Mouse (Mus musculus) heart, embryonic 14.5 days (tissue): ENCODE results near the gene Klhl36. TPM values are rescaled to one million over a fixed set of nuclear protein-coding genes. Genes with fewer than 3 reads are reported as not detected.
"Not testable (repeated sequence)": the region's sequence is repeated elsewhere in the genome, so short reads cannot be mapped to it uniquely, and the experiment has no call there.

Source experiments
- ATAC-seq: fragments of 200-750 bp; cut with Nextera tagmentation; 2 replicates; pipeline ENCODE4 v1.8.0; 2017; ENCODE audit warnings: low read depth, moderate TSS enrichment; ENCODE audit not compliant: insufficient number of reproducible peaks, insufficient read depth, low FRiP score
- H3K27ac ChIP-seq, 2 experiments: fragments of 200-500 bp in 1 of 2; fragments of 300-500 bp in 1 of 2; sonication (generic) in 1 of 2; replicated peaks in 1 of 2; 2 replicates each; pipeline ENCODE4 v1.5.1; 2012 to 2014; ENCODE audit warnings: low read depth in 2 of 2, low read length in 2 of 2, control low read depth in 1 of 2, mild to moderate bottlenecking in 1 of 2, mixed read lengths in 1 of 2; ENCODE audit not compliant: control insufficient read depth in 1 of 2, insufficient read depth in 1 of 2
- H3K27me3 ChIP-seq: fragments of 300-500 bp; sonication (generic); 2 replicates; pipeline ENCODE4 v1.6.1; 2014; ENCODE audit warnings: mild to moderate bottlenecking, low read length, control low read depth; ENCODE audit not compliant: control insufficient read depth, insufficient read depth
- H3K36me3 ChIP-seq: fragments of 300-500 bp; sonication (generic); 2 replicates; pipeline ENCODE4 v1.6.1; 2014; ENCODE audit warnings: mild to moderate bottlenecking, control low read depth, low read length, mixed read lengths; ENCODE audit not compliant: control insufficient read depth, insufficient read depth
- H3K4me1 ChIP-seq, 2 experiments: fragments of 200-500 bp in 1 of 2; fragments of 300-500 bp in 1 of 2; sonication (generic) in 1 of 2; 2 replicates each; pipeline ENCODE4 v1.6.1; 2012 to 2014; ENCODE audit warnings: low read length in 2 of 2, control low read depth in 1 of 2, mixed read lengths in 1 of 2; ENCODE audit not compliant: control insufficient read depth in 2 of 2, insufficient read depth in 2 of 2
- H3K4me2 ChIP-seq: fragments of 300-500 bp; sonication (generic); 2 replicates; pipeline ENCODE4 v1.6.1; 2014; ENCODE audit warnings: mild to moderate bottlenecking, low read length
- H3K4me3 ChIP-seq, 2 experiments: fragments of 200-500 bp in 1 of 2; fragments of 300-500 bp in 1 of 2; sonication (generic) in 1 of 2; 2 replicates each; pipeline ENCODE4 v1.5.1; 2012 to 2014; ENCODE audit warnings: low read length in 2 of 2, mild to moderate bottlenecking in 2 of 2, control low read depth in 1 of 2, low read depth in 1 of 2, moderate library complexity in 1 of 2; ENCODE audit not compliant: control insufficient read depth in 1 of 2, insufficient read depth in 1 of 2
- H3K9ac ChIP-seq: fragments of 300-500 bp; sonication (generic); 2 replicates; pipeline ENCODE4 v1.6.1; 2014; ENCODE audit warnings: mild to moderate bottlenecking, low read length
- H3K9me3 ChIP-seq: fragments of 300-500 bp; sonication (generic); 2 replicates; pipeline ENCODE4 v1.6.1; 2016; ENCODE audit warnings: low read length, control low read depth; ENCODE audit not compliant: control insufficient read depth
- WGBS: fragments of 180-500 bp; shearing (Covaris S2); extraction: QIAGEN DNeasy Blood & Tissue Kit; methylation state at CpG from one replicate; pipeline ENCODE4 v1.1.7; 2014; 5-methylcytosine and 5-hydroxymethylcytosine counted together
- polyA plus RNA-seq: library from polyadenylated mRNA; unstranded; fragments of >200 nt; fragmentation: Nextera tagmentation; extraction: Ambion mirVana; gene quantifications from 2 replicates; pipeline ENCODE4 v1.2.1, GENCODE M21; 2014

The Klhl36 gene
- polyA plus RNA-seq, 1 experiment from 2014 or later, result 10.6 TPM

- Histone ChIP-seq H3K4me2 (peak overlapping the region; percentile 95), H3K27me3 (no peaks in the 10 kb centered on the region), H3K9me3 (no peaks in the 10 kb centered on the region), H3K36me3 (no peaks in the 10 kb centered on the region; the same call in 1 of the 2 replicates), H3K27ac (peak overlapping the region; percentile 7 to 31; a peak in 3 of 4 replicates), H3K4me1 (peaks cover 8 to 32% of the 10 kb centered on the region in 2 experiments; a peak in 3 of 4 replicates), H3K4me3 (peak overlapping the region; percentile 53 to 74), H3K9ac (peak overlapping the region; percentile 82)
- WGBS, result 8% methylated on average over 8 of the region's 8 CpGs
- peak; percentile 15; the same call in 1 of the 2 replicates for ATAC-seq
These were observed 21.1 kb upstream of the Klhl36 start for GRCm38 (mm10) chr8:119840905-119841411.

DNA sequence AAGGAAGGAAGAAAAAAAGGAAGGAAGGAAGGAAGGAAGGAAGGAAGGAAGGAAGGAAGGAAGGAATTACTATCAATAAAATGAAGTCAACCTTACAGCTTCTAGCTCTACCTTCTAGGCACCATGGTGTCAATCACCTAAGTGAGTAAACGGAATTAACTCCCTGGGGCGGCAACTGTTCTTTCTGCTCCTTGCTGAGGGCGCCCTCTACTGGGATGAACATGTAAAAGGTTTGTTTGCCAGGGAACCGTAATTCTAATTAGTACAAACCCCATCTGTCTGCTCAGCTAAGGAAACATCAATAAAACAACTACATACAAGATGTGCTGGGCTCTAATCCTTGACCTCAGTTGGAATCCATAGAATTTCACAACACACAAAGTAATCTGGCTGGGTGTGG, 18.6 kb upstream of the Klhl36 start:
- Histone ChIP-seq H3K9ac (no peak overlapping the region), H3K4me2 (no peak overlapping the region), H3K9me3 (no peaks in the 10 kb centered on the region), H3K36me3 (no peaks in the 10 kb centered on the region), H3K27ac (no peak overlapping the region), H3K27me3 (no peaks in the 10 kb centered on the region), H3K4me1 (peaks cover 10 to 32% of the 10 kb centered on the region in 2 experiments; a peak in 3 of 4 replicates), H3K4me3 (no peak overlapping the region)
- WGBS, result 5% methylated on average over 4 of the region's 4 CpGs
- ATAC-seq, result no peak

- H3K27me3 ChIP-seq, result no peaks in the 10 kb centered on the region
- peak overlapping the region; percentile 38 for H3K4me2 ChIP-seq
- ATAC-seq, result no peak
- H3K9me3 ChIP-seq, result no peaks in the 10 kb centered on the region
- no peak overlapping the region for H3K9ac ChIP-seq
- peaks cover 10 to 20% of the 10 kb centered on the region in 2 experiments; a peak in 3 of 4 replicates for H3K4me1 ChIP-seq
- 16% methylated on average over 8 of the region's 8 CpGs for WGBS
- no peak overlapping the region for H3K4me3 ChIP-seq
- no peaks in the 10 kb centered on the region for H3K36me3 ChIP-seq
- H3K27ac ChIP-seq, result no peak overlapping the region
These were observed 17.5 kb upstream of the Klhl36 start for GRCm38 (mm10) chr8:119844577-119844976.

DNA sequence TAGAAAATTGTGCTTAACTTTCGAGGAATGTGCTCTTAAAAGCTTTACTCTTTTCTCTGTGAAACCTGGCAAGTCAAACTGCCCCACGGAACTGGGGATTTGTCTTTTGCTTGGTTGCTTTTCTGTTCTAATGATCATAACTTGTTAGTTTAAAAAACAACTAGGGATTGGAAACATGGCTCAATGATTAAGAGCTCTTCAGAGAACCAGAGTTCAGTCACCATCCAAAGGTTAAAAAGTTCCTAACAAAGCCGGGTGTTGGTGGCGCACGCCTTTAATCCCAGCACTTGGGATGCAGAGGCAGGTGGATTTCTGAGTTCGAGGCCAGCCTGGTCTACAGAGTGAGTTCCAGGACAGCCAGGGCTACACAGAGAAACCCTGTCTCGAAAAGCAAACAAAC, 16.3 kb upstream of the Klhl36 start:
- H3K9me3 ChIP-seq, ATAC-seq: not testable (repeated sequence)
- WGBS, result 82% methylated on average over 7 of the region's 7 CpGs

DNA sequence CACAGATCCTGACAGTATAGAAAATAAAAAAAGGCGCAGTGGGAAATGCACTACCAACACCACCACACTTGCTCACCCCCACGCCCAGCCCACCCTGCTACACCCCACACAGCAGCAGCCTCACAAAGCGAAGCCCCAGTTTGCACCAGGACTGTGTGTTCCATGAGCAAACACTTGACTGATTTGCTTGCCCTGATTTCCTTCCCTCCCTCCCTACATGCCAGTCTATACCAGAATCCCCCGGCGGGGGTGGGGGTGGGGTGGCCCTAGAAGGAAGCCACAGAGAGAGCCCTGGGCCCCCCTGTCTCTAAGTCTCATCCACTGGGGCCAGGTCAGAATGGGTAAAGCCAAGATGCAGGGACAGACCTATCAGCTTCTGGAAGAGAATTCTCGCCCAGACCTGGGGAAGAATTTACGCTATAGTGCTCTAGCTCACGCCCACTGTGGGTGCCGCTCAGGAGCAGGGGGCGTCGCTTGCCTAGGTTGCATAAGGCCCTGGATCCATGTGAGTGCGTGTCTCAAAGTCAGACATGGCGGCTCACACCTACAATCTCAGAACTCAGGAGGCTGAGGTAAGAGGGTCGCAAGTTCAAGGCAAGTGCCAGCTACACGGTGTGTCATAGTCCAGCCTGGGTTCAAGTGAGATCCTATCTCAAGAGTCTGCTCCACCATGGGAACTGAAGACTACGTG, 14.7 kb upstream of the Klhl36 start:
- H3K4me2 ChIP-seq, result no peak overlapping the region
- no peak for ATAC-seq
- WGBS, result 77% methylated on average over 16 of the region's 16 CpGs

More for the DNA sequence above, 16.3 kb upstream of the Klhl36 start:
- not testable (repeated sequence) for H3K4me3 ChIP-seq, H3K9ac ChIP-seq, H3K4me2 ChIP-seq, H3K27ac ChIP-seq, H3K27me3 ChIP-seq, H3K36me3 ChIP-seq
- H3K4me1 ChIP-seq, result peaks cover 9 to 15% of the 10 kb centered on the region in 2 experiments; a peak in 3 of 4 replicates

GRCm38 (mm10) chr8:119853521-119853920, 8.5 kb upstream of the Klhl36 start:
- H3K9me3 ChIP-seq, result no peaks in the 10 kb centered on the region
- H3K4me3 ChIP-seq, result no peak overlapping the region
- no peaks in the 10 kb centered on the region for H3K27me3 ChIP-seq
- H3K36me3 ChIP-seq, result no peaks in the 10 kb centered on the region
- H3K27ac ChIP-seq, result no peak overlapping the region
- WGBS, result 71% methylated on average over 8 of the region's 8 CpGs
- H3K9ac ChIP-seq, result no peak overlapping the region
- H3K4me2 ChIP-seq, result no peak overlapping the region
- no peak for ATAC-seq
- no peaks in the 10 kb centered on the region for H3K4me1 ChIP-seq

More for the DNA sequence above, 14.7 kb upstream of the Klhl36 start:
- H3K27ac ChIP-seq, result no peak overlapping the region
- no peaks in the 10 kb centered on the region for H3K9me3 ChIP-seq
- H3K36me3 ChIP-seq, result no peaks in the 10 kb centered on the region
- no peak overlapping the region for H3K9ac ChIP-seq
- peaks cover 5 to 10% of the 10 kb centered on the region in 2 experiments; a peak in 3 of 4 replicates for H3K4me1 ChIP-seq
- H3K4me3 ChIP-seq, result no peak overlapping the region
- no peaks in the 10 kb centered on the region for H3K27me3 ChIP-seq

DNA sequence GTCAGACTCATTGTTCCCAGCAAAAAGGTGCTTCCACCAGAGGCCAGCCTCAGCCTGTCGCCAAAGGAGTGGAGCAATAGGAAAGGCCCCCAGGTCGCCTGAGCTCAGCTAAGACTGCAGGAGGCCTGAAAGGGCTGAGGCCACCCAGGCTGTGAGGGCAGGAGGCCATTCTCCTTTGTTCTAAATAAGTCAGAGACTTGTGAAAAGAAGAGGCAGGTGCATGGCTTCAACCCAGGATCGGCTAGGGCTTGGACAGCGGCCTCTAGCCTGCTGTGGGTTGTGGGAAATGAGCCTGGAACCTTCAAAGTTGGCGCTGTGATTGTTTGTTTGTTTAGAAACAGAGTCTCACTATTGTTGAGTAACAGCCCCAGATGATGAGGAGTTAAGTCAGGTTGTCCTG, 8.0 kb upstream of the Klhl36 start:
- no peak overlapping the region for H3K27ac ChIP-seq
- no peak for ATAC-seq
- no peaks in the 10 kb centered on the region for H3K36me3 ChIP-seq
- no peak overlapping the region for H3K9ac ChIP-seq
- no peaks in the 10 kb centered on the region for H3K9me3 ChIP-seq
- H3K4me3 ChIP-seq, result no peak overlapping the region
- no peak overlapping the region for H3K4me2 ChIP-seq
- H3K4me1 ChIP-seq, result no peaks in the 10 kb centered on the region
- H3K27me3 ChIP-seq, result no peaks in the 10 kb centered on the region
- WGBS, result 63% methylated on average over 5 of the region's 5 CpGs
